Mouse (Mus musculus): ENCODE results near the gene Nol7. TPM values are rescaled to one million over a fixed set of nuclear protein-coding genes. Genes with fewer than 3 reads are reported as not detected.

The Nol7 gene
- 312 TPM for polyA plus RNA-seq (2014; fragmentation: Illumina TruSeq; extraction: RNeasy Lipid Tissue Mini Kit (QIAGEN cat#74804); ENCODE audit: low read depth, low replicate concordance)

DNA sequence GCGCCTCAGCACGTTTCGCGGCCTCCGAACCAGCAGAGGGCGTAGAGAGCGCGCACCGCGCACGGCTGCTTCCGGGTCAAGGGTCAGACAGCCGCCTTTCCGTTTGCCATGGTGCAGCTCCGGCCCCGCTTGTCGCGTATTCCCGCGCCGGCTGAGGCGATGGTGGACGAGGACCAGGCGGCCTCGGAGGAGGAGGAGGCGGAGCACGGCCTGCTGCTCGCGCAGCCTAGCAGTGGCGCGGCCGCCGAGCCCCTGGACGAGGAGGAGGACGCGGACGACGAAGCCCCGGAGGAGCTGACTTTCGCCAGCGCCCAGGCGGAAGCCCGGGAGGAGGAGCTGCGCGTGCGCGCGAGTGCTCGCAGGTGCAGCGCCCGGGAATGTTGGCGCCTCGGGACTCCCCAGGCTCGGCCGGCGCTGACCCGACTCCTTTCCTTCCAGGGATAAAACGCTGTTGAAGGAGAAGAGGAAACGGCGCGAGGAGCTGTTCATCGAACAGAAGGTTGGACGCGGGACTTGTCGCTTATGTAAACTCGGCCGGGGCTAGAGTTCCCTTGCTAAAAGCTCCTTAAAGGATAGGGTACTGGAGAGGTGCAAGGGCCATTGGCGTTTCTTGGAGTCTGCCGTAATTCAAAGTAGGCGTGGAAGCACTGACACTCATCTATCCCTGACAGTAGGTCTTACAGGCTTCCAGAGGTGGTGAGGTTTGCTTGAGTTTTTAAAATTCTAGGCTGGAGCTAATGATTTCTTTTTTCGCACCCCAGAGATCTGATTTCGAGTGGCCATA, at the start of gene Nol7:
Gene Nol7 (plus strand): TSS at position 94 of the 784 bp plus-strand sequence.

DNA sequence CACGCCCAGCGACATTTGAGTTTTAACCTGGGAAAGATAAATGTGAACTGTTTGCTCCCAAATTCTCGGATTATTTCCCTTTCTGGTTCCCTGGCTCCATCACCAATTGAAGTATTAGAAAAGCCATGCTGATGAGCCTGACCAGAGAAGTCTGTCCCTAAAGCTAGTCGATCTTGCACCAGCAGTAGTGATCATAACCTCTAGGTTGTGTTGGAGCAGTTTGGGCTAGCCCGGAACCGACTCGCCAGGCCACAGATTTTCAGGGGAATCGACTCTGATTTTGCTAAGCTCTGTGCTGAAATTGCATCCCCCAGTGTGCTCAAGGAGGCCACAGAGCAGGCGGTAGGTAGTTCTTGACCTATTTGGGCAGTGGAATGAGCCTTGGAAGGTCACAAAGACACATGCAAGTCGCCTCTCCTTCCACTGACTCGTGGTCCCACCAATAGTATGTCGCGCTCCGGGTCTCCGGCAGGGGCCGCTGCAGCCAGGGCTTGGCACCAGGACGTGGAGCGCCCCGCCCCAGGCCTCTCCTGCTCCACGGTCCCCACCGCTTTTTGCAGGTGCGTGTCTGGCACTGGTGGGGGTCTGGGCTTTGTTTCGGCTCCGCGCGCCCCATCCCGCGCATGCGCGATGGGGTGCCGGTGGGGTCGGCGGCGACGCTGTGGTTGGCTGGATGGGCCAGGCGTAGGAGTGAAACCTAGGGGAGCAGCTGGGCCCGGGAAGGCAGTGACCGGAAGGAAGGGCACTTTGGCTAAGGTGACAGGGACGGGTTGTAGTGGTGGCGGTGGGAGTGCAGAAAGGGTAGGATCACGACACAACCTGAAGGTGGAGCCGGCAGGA, 33.0 kb upstream of the Nol7 start, which contains the start of gene Sirt5:
Gene Sirt5 (plus strand): TSS at position 512 of the 840 bp plus-strand sequence.

Other genes with a start within 250 kb of the Nol7 start
- gene Tbc1d7, start 226.9 kb upstream of the Nol7 start, polyA plus RNA-seq (2014; fragmentation: Illumina TruSeq; extraction: RNeasy Lipid Tissue Mini Kit (QIAGEN cat#74804); ENCODE audit: low read depth, low replicate concordance): 3.5 TPM
- gene Gfod1, start 94.2 kb upstream of the Nol7 start, polyA plus RNA-seq (2014; fragmentation: Illumina TruSeq; extraction: RNeasy Lipid Tissue Mini Kit (QIAGEN cat#74804); ENCODE audit: low read depth, low replicate concordance): 2.8 TPM
- 11.2 TPM for gene Sirt5, start 32.9 kb upstream of the Nol7 start, polyA plus RNA-seq (2014; fragmentation: Illumina TruSeq; extraction: RNeasy Lipid Tissue Mini Kit (QIAGEN cat#74804); ENCODE audit: low read depth, low replicate concordance)
- 117 TPM for gene Ranbp9, start 82.9 kb downstream of the Nol7 start, polyA plus RNA-seq (2014; fragmentation: Illumina TruSeq; extraction: RNeasy Lipid Tissue Mini Kit (QIAGEN cat#74804); ENCODE audit: low read depth, low replicate concordance)
- 97.7 TPM for gene Mcur1, start 161.8 kb downstream of the Nol7 start, polyA plus RNA-seq (2014; fragmentation: Illumina TruSeq; extraction: RNeasy Lipid Tissue Mini Kit (QIAGEN cat#74804); ENCODE audit: low read depth, low replicate concordance)
- gene Rnf182, start 217.3 kb downstream of the Nol7 start, polyA plus RNA-seq (2014; fragmentation: Illumina TruSeq; extraction: RNeasy Lipid Tissue Mini Kit (QIAGEN cat#74804); ENCODE audit: low read depth, low replicate concordance): 0.13 TPM